ENCODE assay signal across 10 mouse cellular contexts in genomic region chr11:86614056-86614530, GRCm38 (mm10).
DNase-seq lines count a peak whose midpoint lies in the region; ATAC-seq and TF ChIP-seq lines count a peak whose summit lies in the region.
"Had no signal": no experiment of that assay in that cellular context is flagged by ENCODE, and none has a peak within 500 bp of the region (broad histone marks: within the 10 kb centered on the region; RNA-seq: fewer than 3 reads in every experiment).

No protein-coding gene starts in this region.

- no peak for TF ChIP-seq POLR2A in bone marrow macrophage, adult 2 months (IDR thresholded peaks at IDR 0.05; ENCODE audit: borderline replicate concordance, low read depth, low read length)
- no peak for TF ChIP-seq POLR2A in cerebellum, adult 2 months (IDR thresholded peaks at IDR 0.05; ENCODE audit: borderline replicate concordance, insufficient read depth, low read length)

- H3K36me3 ChIP-seq in heart, embryonic 11.5 days (ENCODE audit: control insufficient read depth, insufficient read depth, low read length) = peaks cover 3% of the 10 kb centered on the region; the same call in 1 of the 2 replicates
- H3K36me3 ChIP-seq in intestine, embryonic 15.5 days = 0 out of 2 replicates have a peak, but pooled peaks cover 3% of the 10 kb centered on the region
- no peaks in the 10 kb centered on the region for H3K36me3 ChIP-seq in midbrain, embryonic 15.5 days (replicated peaks)
- H3K36me3 ChIP-seq: neural tube, embryonic 12.5 days had no signal

- H3K4me2 ChIP-seq in heart, embryonic 11.5 days = no peak overlapping the region
- no peak overlapping the region for H3K4me2 ChIP-seq in intestine, embryonic 15.5 days (replicated peaks)
- H3K4me2 ChIP-seq in midbrain, embryonic 15.5 days = no peak overlapping the region
- H3K4me2 ChIP-seq: neural tube, embryonic 12.5 days had no signal

- H3K9ac ChIP-seq in heart, embryonic 11.5 days (ENCODE audit: low read depth, low read length) = no peak overlapping the region
- H3K9ac ChIP-seq in intestine, embryonic 15.5 days = no peak overlapping the region
- H3K9ac ChIP-seq in midbrain, embryonic 15.5 days = no peak overlapping the region
- H3K9ac ChIP-seq: neural tube, embryonic 12.5 days had no signal

- 37% methylated on average over 2 of the region's 2 CpGs for WGBS in heart, embryonic 11.5 days (ENCODE audit: insufficient replicate concordance)
- WGBS in intestine, embryonic 15.5 days = 51% methylated on average over 2 of the region's 2 CpGs
- 75% methylated on average over 2 of the region's 2 CpGs for WGBS in midbrain, embryonic 15.5 days
- 75% methylated on average over 2 of the region's 2 CpGs for WGBS in cerebellum, adult 2 months

- no peak for ATAC-seq in heart, embryonic 11.5 days (replicated peaks; ENCODE audit: insufficient number of reproducible peaks, low FRiP score, low TSS enrichment)
- no peak for ATAC-seq in intestine, embryonic 15.5 days
- ATAC-seq in neutrophil, adult 5-6 weeks (ENCODE audit: extremely low read depth, insufficient number of reproducible peaks, low FRiP score, poor library complexity, severe bottlenecking) = peak; percentile 94
- no peak for ATAC-seq in midbrain, embryonic 15.5 days (replicated peaks)

- TF ChIP-seq CTCF in bone marrow macrophage, adult 2 months (IDR thresholded peaks at IDR 0.05; ENCODE audit: low read depth, low read length) = no peak
- TF ChIP-seq CTCF in cerebellum, adult 2 months (IDR thresholded peaks at IDR 0.05; ENCODE audit: borderline replicate concordance, insufficient read depth, low read depth, low read length) = no peak

- DNase-seq in heart, adult 18-20 months = peak; percentile 61 to 65
- no peak for DNase-seq in Muller cell, postnatal 12 days (ENCODE audit: inconsistent ontology term)
- DNase-seq in cerebellum, adult 2 months = no peak

- H3K27ac ChIP-seq in heart, embryonic 11.5 days (ENCODE audit: low read depth, low read length) = no peak overlapping the region
- H3K27ac ChIP-seq in bone marrow macrophage, adult 2 months (ENCODE audit: insufficient read depth, low read depth, low read length) = peak overlapping the region; percentile 93
- H3K27ac ChIP-seq in intestine, embryonic 15.5 days = 0 out of 2 replicates have a peak overlapping the region, but pooled peaks have one; percentile 18
- H3K27ac ChIP-seq in midbrain, embryonic 15.5 days = no peak overlapping the region
- no peak overlapping the region for H3K27ac ChIP-seq in cerebellum, adult 2 months (ENCODE audit: insufficient read depth, low read length)
- H3K27ac ChIP-seq: kidney, postnatal 0 days; neural tube, embryonic 12.5 days had no signal

- no peaks in the 10 kb centered on the region for H3K27me3 ChIP-seq in heart, embryonic 11.5 days (ENCODE audit: control insufficient read depth, insufficient read depth, low read length)
- no peaks in the 10 kb centered on the region for H3K27me3 ChIP-seq in intestine, embryonic 15.5 days (replicated peaks)
- H3K27me3 ChIP-seq in midbrain, embryonic 15.5 days (replicated peaks) = no peaks in the 10 kb centered on the region
- H3K27me3 ChIP-seq in cerebellum, adult 2 months (ENCODE audit: control insufficient read depth, insufficient read depth, low read length) = no peaks in the 10 kb centered on the region
- H3K27me3 ChIP-seq: neural tube, embryonic 12.5 days had no signal

- H3K9me3 ChIP-seq in heart, embryonic 11.5 days (replicated peaks; ENCODE audit: control insufficient read depth, low read length) = no peaks in the 10 kb centered on the region
- no peaks in the 10 kb centered on the region for H3K9me3 ChIP-seq in intestine, embryonic 15.5 days
- H3K9me3 ChIP-seq in midbrain, embryonic 15.5 days = no peaks in the 10 kb centered on the region
- H3K9me3 ChIP-seq: neural tube, embryonic 12.5 days had no signal

- no peaks in the 10 kb centered on the region for H3K4me1 ChIP-seq in heart, embryonic 11.5 days (ENCODE audit: control insufficient read depth, insufficient read depth, low read length)
- H3K4me1 ChIP-seq in bone marrow macrophage, adult 2 months (ENCODE audit: control insufficient read depth, insufficient read depth, low read length) = peaks cover 62% of the 10 kb centered on the region
- H3K4me1 ChIP-seq in intestine, embryonic 15.5 days (replicated peaks) = no peaks in the 10 kb centered on the region; the same call in 1 of the 2 replicates
- H3K4me1 ChIP-seq in midbrain, embryonic 15.5 days = no peaks in the 10 kb centered on the region
- no peaks in the 10 kb centered on the region for H3K4me1 ChIP-seq in cerebellum, adult 2 months (ENCODE audit: control insufficient read depth, insufficient read depth, low read length)
- H3K4me1 ChIP-seq: neural tube, embryonic 12.5 days had no signal

- H3K4me3 ChIP-seq in heart, embryonic 11.5 days (ENCODE audit: low read depth, low read length) = no peak overlapping the region
- H3K4me3 ChIP-seq in bone marrow macrophage, adult 2 months (ENCODE audit: insufficient read depth, low read length) = no peak overlapping the region
- no peak overlapping the region for H3K4me3 ChIP-seq in intestine, embryonic 15.5 days (replicated peaks)
- no peak overlapping the region for H3K4me3 ChIP-seq in midbrain, embryonic 15.5 days
- H3K4me3 ChIP-seq in cerebellum, adult 2 months (replicated peaks; ENCODE audit: insufficient read depth, low read depth, low read length) = no peak overlapping the region
- H3K4me3 ChIP-seq: neural tube, embryonic 12.5 days had no signal

Comparison
In these comparisons a context has a peak if more than half of its experiments do, and no peak if none do; other contexts are left out.
1. DNase-seq: peak in heart, adult 18-20 months (2 of 2); none in Muller cell, postnatal 12 days (single experiment) and cerebellum, adult 2 months (0 of 2).
2. H3K27ac ChIP-seq: peak in bone marrow macrophage, adult 2 months (single experiment) and intestine, embryonic 15.5 days (single experiment); none in heart, embryonic 11.5 days (single experiment), midbrain, embryonic 15.5 days (single experiment) and cerebellum, adult 2 months (single experiment).